Mouse (Mus musculus): ENCODE results near the gene Mrpl40.
"Not testable (repeated sequence)": the region's sequence is repeated elsewhere in the genome, so short reads cannot be mapped to it uniquely, and the experiment has no call there.

Gene Mrpl40

DNA sequence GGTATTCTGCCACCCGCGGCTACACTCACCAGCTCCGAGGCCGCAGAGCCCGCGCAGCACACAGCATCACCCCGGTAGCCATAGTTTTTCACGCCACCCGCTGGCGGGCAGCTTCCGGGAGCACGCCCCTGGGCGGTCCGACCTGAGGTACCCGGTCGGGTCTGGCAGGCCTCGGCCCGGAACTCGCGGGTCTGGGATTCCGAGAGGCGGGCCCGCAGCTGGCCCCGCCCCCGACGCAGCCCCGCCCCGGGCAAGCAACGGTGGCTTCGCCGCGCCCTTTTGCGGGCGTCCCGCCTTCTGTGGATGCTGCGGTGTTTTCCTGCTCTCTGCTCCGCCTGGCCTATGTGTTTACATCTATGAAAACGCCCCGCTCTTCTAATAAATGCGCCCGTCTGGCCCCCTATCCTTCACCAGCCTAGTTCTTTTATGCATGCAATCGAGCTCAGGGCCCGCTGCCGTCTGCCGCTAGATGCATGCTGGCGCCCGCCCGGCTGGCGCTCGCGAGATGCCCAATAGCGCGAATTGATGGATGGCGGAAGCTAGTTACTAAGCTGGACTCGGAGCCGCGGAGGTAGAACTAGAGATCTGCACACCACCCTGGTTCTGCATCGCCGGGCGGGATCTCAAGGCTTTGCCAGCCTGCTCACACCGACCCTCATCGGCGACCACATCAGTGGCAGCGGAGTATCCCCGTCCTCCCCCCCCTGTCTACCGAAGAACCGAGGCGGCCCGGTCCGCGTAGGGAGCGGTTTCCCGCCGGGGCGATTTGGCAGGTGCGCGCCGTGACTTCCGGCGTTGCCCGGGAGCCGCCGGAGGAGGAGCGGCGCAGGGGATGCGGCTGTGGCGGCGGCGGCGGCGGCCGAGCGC, at the start of gene Mrpl40, which contains the start of gene Hira:
TSS of gene Mrpl40 (minus strand) at position 421 of the 867 bp plus-strand sequence.
TSS of gene Hira (plus strand) at position 596 of the 867 bp plus-strand sequence.
- DNase-seq (ENCODE audit: low spot score): peak; percentile 96

GRCm38 (mm10) chr16:18921771-18922170, 45.1 kb upstream of the Mrpl40 start:
- DNase-seq (ENCODE audit: low spot score): no peak

DNA sequence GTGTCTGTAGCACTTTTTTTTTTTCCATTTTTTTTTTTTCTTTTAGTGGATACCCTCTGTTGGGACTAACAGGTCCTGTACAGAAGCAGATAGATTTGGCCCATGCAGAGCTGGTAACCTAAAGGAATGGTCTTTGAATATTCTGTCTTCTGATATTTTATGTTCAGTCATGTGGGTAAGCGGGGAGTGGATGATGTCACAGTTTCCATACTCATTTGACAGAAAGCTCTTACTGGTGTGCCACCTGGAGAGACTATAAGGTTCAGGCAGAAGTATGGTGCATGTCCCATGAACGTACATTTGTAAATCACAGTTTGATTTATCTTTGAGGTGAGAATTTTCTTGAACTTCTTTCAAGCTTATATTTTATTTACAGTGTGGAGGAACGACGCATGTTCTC, 39.4 kb upstream of the Mrpl40 start:
- no peak for DNase-seq (ENCODE audit: low spot score)

DNA sequence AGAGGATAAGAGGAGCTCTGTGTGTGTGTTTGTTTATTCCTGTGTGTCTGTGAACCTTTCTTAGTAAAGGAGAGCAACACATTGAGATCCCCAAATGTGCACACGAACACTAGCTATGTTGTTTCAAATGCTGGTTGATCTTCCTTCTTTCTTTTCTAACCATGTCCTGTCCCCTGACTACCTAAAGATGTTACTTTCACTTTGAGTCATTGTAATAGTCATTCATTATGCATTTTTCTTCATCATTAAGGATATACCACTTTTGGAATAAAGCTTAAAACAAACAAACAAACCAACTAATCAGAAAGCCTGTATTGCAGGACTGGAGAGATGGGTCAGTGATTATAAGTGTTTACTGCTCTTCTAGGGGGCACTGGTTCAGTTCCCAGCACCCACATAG, 29.0 kb upstream of the Mrpl40 start:
- no peak for DNase-seq (ENCODE audit: low spot score)

DNA sequence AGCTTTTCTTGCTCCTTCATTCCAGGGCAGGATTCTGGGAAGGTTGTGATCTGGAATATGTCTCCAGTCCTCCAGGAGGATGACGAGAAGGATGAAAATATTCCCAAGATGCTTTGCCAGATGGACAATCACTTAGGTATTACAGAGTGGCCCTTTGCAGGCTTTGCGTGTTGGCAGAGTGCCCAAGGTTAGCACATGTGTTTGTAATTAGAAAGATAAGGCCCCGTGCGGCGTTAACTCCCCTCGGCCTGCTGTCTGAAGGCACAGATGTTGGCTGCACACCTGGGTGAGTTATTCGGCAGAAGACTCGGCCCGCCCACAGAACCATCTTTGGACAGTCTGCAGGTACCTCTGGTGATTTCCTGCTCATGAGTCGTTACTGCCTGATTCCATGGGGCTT, 19.8 kb upstream of the Mrpl40 start:
- DNase-seq (ENCODE audit: low spot score): peak; percentile 55

- no peak for DNase-seq (ENCODE audit: low spot score)
These were observed 18.6 kb upstream of the Mrpl40 start for GRCm38 (mm10) chr16:18895249-18895648.

DNA sequence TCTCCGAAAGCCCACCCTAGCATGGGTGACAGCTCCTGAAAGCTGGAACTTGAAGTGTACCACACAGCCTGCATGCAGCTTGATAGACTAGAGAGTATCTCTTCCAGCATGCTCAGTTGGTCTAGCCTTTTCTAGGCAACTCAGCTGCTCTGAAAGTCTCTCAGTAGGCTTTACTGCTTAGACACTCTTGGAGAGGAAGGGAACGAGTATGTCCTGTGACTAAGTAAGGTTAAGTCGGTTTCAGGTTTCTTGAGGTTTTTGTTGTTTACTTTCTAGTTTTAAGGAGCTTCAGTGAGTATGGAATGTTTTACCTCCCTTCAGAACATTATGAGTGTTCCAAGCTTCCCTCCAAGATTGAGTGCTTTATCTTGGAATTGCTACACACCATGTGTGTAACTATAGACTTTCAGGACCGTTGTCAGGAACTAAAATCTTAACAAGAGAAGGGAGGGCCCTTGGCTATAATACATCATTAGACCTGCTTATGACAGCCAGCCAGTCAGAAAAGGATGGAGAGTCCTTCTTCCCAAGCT, 17.2 kb upstream of the Mrpl40 start:
- no peak for DNase-seq (ENCODE audit: low spot score)

GRCm38 (mm10) chr16:18884044-18884443, 7.4 kb upstream of the Mrpl40 start:
- no peak for DNase-seq (ENCODE audit: low spot score)

DNA sequence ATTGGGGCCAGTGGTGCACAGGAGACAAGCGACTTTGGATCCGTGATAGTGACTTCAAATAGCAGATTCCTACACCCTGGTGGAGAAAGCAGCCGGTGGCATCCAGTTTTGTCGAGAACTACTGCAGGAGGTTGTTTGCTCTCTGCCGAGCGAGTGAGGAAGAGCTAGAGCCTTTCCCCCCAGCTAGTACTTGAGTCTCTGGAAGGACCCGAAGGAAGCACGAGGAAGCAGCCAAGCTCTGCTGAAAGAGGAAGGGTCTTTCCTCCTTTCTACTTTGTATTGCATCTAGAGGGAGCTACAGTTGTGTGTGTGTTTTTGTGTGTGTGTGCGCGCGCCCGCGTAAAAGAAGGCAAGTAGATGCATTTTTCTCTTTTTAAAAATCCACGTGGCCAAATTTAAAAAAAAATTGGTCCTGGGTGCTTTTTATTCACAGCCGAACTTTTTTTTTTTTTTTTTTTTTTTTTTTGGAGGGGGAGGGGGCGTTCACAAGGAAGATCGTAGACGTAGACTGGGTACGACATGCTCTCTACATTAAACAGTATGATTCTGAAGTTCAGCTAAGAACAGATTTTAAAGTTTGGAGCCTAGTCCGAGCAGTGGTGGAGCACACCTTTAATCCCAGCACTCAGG, 1.5 kb upstream of the Mrpl40 start:
- no peak for DNase-seq (ENCODE audit: low spot score)

DNA sequence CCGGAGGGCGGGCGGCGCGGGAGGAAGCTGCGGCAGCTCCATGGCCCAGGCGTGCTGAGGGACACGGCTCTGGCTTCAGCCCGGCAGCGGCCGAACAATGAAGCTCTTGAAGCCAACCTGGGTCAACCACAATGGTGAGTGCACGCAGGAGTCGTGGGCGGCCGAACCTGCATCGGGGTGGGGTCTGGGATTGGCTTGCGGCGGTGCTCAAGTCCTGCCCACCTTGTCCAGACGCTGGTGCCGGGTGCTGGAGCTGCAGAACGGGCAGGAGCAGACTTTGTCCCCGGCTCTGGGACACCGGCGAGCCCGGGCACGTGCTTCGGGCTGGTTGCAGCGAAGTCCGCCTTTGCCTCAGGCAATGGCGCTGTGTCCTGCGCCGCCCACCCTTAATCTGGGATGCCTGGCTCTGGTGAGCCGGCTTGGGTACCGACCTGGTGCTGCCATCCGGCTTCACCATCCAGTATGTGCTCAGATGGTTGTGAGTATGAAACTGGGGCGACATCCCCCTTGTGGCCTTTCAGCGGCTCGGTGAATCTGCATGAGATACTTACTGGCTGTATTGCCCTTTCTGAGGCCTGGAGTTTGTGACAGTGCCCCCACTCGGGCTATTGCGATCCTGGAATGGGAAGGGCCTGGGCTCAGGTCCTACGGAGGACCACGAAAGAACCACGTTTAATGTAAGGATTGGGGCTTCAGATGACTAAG, 876 bp upstream of the Mrpl40 start:
- peak; percentile 70 for DNase-seq (ENCODE audit: low spot score)

DNA sequence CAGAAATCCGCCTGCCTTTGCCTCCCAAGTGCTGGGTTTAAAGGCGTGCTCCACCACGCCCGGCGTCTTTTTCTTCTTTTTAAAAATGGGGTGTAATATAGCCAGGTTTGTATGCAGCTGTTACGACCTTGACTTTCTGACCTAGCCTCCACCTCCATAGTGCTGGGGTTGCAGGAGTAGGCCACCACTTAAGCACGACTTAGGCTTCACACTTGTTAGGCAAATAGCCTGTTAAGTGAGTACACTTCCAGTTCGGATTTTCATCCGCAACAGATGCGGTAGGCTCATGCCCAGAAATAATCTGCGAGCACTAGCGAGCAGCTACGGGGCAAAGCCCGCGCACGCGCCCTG, 596 bp downstream of the Mrpl40 start:
- DNase-seq (ENCODE audit: low spot score): no peak

DNA sequence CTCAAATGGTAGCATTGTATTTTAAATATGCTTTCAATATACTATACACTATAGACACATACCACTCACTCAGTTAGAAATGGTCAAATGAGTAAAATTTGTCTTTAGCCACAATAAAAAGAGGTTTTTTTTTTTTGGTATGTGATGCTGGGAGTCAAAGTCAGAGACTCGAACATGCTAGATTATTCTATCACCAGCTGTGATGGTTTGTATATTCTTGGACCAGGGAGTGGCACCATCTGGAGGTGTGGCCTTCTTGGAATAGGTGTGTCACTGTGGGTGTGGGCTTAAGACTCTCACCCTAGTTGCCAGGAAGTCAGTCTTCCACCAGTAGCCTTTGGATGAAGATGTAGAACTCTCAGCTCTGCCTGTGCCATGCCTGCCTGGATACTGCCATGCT, 6.2 kb downstream of the Mrpl40 start:
- not testable (repeated sequence) for DNase-seq (ENCODE audit: low spot score)

GRCm38 (mm10) chr16:18860186-18860585, 16.5 kb downstream of the Mrpl40 start:
- no peak for DNase-seq (ENCODE audit: low spot score)

GRCm38 (mm10) chr16:18858551-18858950, 18.1 kb downstream of the Mrpl40 start:
- DNase-seq (ENCODE audit: low spot score): no peak

GRCm38 (mm10) chr16:18849521-18850190, 27.0 kb downstream of the Mrpl40 start:
- DNase-seq (ENCODE audit: low spot score): not testable (repeated sequence)

DNA sequence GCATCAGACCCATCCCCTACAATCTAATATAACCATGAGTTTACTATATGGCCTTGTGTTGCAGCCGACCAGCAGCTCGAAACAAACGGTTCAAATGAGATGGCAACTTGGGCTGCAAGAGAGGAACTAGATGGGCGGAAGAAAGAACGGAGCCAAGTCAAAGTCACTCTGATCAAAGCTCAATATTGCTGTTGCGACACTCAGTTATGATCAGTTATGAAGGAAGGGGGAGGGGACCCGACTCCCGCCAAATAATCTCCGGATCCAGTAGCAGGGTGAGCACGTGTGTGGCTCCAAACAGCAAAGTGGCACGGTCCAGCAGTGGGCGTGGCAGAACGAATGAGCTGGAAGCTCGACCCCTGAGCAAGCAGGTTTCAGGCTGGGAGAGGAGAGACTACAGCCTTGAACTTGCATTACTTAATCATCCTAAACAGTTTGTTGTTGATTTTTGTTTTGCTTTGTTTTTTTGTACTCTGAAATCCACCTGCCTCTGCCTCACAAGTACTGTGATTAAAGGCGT, 30.3 kb downstream of the Mrpl40 start:
- DNase-seq (ENCODE audit: low spot score): no peak

- DNase-seq (ENCODE audit: low spot score): no peak
These were observed 38.3 kb downstream of the Mrpl40 start for GRCm38 (mm10) chr16:18838346-18838745.

- peak; percentile 92 for DNase-seq (ENCODE audit: low spot score)
These were observed 40.0 kb downstream of the Mrpl40 start, which contains the start of the genes 2510002D24Rik and Gm28539 for GRCm38 (mm10) chr16:18836468-18837208. 2510002D24Rik (plus strand) TSS chr16:18836578. Gm28539 (plus strand) TSS chr16:18836584.

- no peak for DNase-seq (ENCODE audit: low spot score)
These were observed 40.6 kb downstream of the Mrpl40 start for GRCm38 (mm10) chr16:18836073-18836467.

- DNase-seq (ENCODE audit: low spot score): no peak
These were observed 43.2 kb downstream of the Mrpl40 start for GRCm38 (mm10) chr16:18833486-18833885.

GRCm38 (mm10) chr16:18829102-18829501, 47.6 kb downstream of the Mrpl40 start:
- no peak for DNase-seq (ENCODE audit: low spot score)

Measured in testis, postnatal 10 days (tissue).